Mouse (Mus musculus) heart, embryonic 14.5 days (tissue): ENCODE measurements around the gene Cuzd1. TPM values are rescaled to one million over a fixed set of nuclear protein-coding genes. Genes with fewer than 3 reads are reported as not detected.

ENCODE experiments used
- polyA plus RNA-seq: library from polyadenylated mRNA; unstranded; fragments of >200 nt; fragmentation: Nextera tagmentation; extraction: Ambion mirVana; gene quantifications from 2 replicates; pipeline ENCODE4 v1.2.1, GENCODE M21; 2014

Cuzd1 gene
- polyA plus RNA-seq, 1 experiment from 2014 or later, result 1.1 TPM

Other genes with a start within 250 kb of the Cuzd1 start
- not detected in 2 replicates for gene 4933402N03Rik, start 176.0 kb downstream of the Cuzd1 start, polyA plus RNA-seq
- gene 5430419D17Rik, start 147.9 kb downstream of the Cuzd1 start, polyA plus RNA-seq, result 0.26 and 0.61 TPM in 2 replicates
- not detected in 2 replicates for gene Fam24b, start 7.2 kb upstream of the Cuzd1 start, polyA plus RNA-seq
- gene Fam24a, start 11.6 kb upstream of the Cuzd1 start, polyA plus RNA-seq, result not detected in 2 replicates
- 17.1 and 17.4 TPM in 2 replicates for gene 2310057M21Rik, start 40.5 kb upstream of the Cuzd1 start, polyA plus RNA-seq
- 88.8 and 98.9 TPM in 2 replicates for gene Pstk, start 48.8 kb upstream of the Cuzd1 start, polyA plus RNA-seq
- gene Ikzf5, start 88.2 kb upstream of the Cuzd1 start, polyA plus RNA-seq, result 10.8 and 11.3 TPM in 2 replicates
- 91.6 and 98.3 TPM in 2 replicates for gene Acadsb, start 88.3 kb upstream of the Cuzd1 start, polyA plus RNA-seq
- 0.14 TPM in 1 of 2 replicates, not detected in the other for gene Hmx3, start 220.6 kb upstream of the Cuzd1 start, polyA plus RNA-seq
- gene Hmx2, start 226.5 kb upstream of the Cuzd1 start, polyA plus RNA-seq, result 0.07 TPM in 1 of 2 replicates, not detected in the other
- 118 and 121 TPM in 2 replicates for gene Bub3, start 237.9 kb upstream of the Cuzd1 start, polyA plus RNA-seq